In genomic region chr13:34815057-34815410, GRCm38 (mm10) we compare ENCODE assay signal across 8 mouse cellular contexts.
DNase-seq lines count a peak whose midpoint lies in the region; ATAC-seq and TF ChIP-seq lines count a peak whose summit lies in the region.

No protein-coding gene starts in this region.

- peak overlapping the region; percentile 66 to 72 for H3K27ac ChIP-seq in heart, embryonic 14.5 days (replicated peaks in 1 of 2; ENCODE audit: control insufficient read depth in 1 of 2, insufficient read depth in 1 of 2, low read depth in 2 of 2, low read length in 2 of 2)
- peak overlapping the region; percentile 70 for H3K27ac ChIP-seq in forebrain, postnatal 0 days (ENCODE audit: low read depth, low read length)
- H3K27ac ChIP-seq in midbrain, embryonic 10.5 days (replicated peaks), result peak overlapping the region; percentile 87

- no peak overlapping the region for H3K4me3 ChIP-seq in heart, embryonic 14.5 days (ENCODE audit: control insufficient read depth in 1 of 2, insufficient read depth in 1 of 2, low read depth in 1 of 2, low read length in 2 of 2)
- no peak overlapping the region for H3K4me3 ChIP-seq in forebrain, postnatal 0 days (ENCODE audit: low read depth, low read length)
- peak overlapping the region; percentile 5 for H3K4me3 ChIP-seq in midbrain, embryonic 10.5 days

- TF ChIP-seq CTCF in forebrain, postnatal 0 days (IDR thresholded peaks at IDR 0.05; ENCODE audit: low read depth), result no peak

- H3K27me3 ChIP-seq in heart, embryonic 14.5 days (ENCODE audit: control insufficient read depth, insufficient read depth, low read length), result no peaks in the 10 kb centered on the region
- H3K27me3 ChIP-seq in forebrain, postnatal 0 days (ENCODE audit: insufficient read depth, low read length), result no peaks in the 10 kb centered on the region
- no peaks in the 10 kb centered on the region for H3K27me3 ChIP-seq in midbrain, embryonic 10.5 days (ENCODE audit: low read depth, poor library complexity, severe bottlenecking)

- H3K9me3 ChIP-seq in heart, embryonic 14.5 days (ENCODE audit: control insufficient read depth, low read length), result peaks cover 10% of the 10 kb centered on the region
- H3K9me3 ChIP-seq in forebrain, postnatal 0 days (ENCODE audit: low read length), result no peaks in the 10 kb centered on the region
- peaks cover 15% of the 10 kb centered on the region for H3K9me3 ChIP-seq in midbrain, embryonic 10.5 days (replicated peaks)

- DNase-seq in heart, adult 9 months (ENCODE audit: low spot score in 2 of 2), result no peak
- DNase-seq in ZHBTc4 (ENCODE audit: low read depth, low spot score), result peak; percentile 5
- no peak for DNase-seq in forebrain, postnatal 0 days
- no peak for DNase-seq in midbrain, embryonic 10.5 days (ENCODE audit: low spot score)
- DNase-seq in layer of hippocampus, adult 8-10 months (ENCODE audit: low spot score in 2 of 2), result no peak
- DNase-seq in cerebellum, adult 18-20 months, result no peak

- H3K4me2 ChIP-seq in heart, embryonic 14.5 days (ENCODE audit: low read length), result peak overlapping the region; percentile 54
- H3K4me2 ChIP-seq in forebrain, postnatal 0 days (ENCODE audit: low read depth), result peak overlapping the region; percentile 35

- ATAC-seq in heart, embryonic 14.5 days (ENCODE audit: insufficient number of reproducible peaks, insufficient read depth, low FRiP score, low read depth), result no peak
- no peak; the same call in 1 of the 2 replicates for ATAC-seq in forebrain, postnatal 0 days
- no peak for ATAC-seq in cerebellum, adult (ENCODE audit: insufficient number of reproducible peaks, low FRiP score, low TSS enrichment)

- no peaks in the 10 kb centered on the region for H3K36me3 ChIP-seq in heart, embryonic 14.5 days (ENCODE audit: control insufficient read depth, insufficient read depth, low read length)
- no peaks in the 10 kb centered on the region for H3K36me3 ChIP-seq in forebrain, postnatal 0 days (ENCODE audit: insufficient read depth)
- H3K36me3 ChIP-seq in midbrain, embryonic 10.5 days, result no peaks in the 10 kb centered on the region

- 41% methylated on average over 3 of the region's 3 CpGs for WGBS in heart, embryonic 14.5 days
- 12% methylated on average over 3 of the region's 3 CpGs for WGBS in forebrain, postnatal 0 days
- WGBS in midbrain, embryonic 10.5 days, result 22% methylated on average over 3 of the region's 3 CpGs

- peak overlapping the region; percentile 53 for H3K9ac ChIP-seq in heart, embryonic 14.5 days (ENCODE audit: low read length)
- 0 out of 2 replicates have a peak overlapping the region, but pooled peaks have one; percentile 25 for H3K9ac ChIP-seq in forebrain, postnatal 0 days

- H3K4me1 ChIP-seq in heart, embryonic 14.5 days (ENCODE audit: control insufficient read depth in 2 of 2, insufficient read depth in 2 of 2, low read length in 2 of 2), result peaks cover 16 to 26% of the 10 kb centered on the region in 2 experiments
- 0 out of 2 replicates have a peak, but pooled peaks cover 7% of the 10 kb centered on the region for H3K4me1 ChIP-seq in forebrain, postnatal 0 days (ENCODE audit: insufficient read depth)
- peaks cover 34% of the 10 kb centered on the region for H3K4me1 ChIP-seq in midbrain, embryonic 10.5 days
